ENCODE assay signal across 8 mouse cellular contexts in the genomic region with DNA sequence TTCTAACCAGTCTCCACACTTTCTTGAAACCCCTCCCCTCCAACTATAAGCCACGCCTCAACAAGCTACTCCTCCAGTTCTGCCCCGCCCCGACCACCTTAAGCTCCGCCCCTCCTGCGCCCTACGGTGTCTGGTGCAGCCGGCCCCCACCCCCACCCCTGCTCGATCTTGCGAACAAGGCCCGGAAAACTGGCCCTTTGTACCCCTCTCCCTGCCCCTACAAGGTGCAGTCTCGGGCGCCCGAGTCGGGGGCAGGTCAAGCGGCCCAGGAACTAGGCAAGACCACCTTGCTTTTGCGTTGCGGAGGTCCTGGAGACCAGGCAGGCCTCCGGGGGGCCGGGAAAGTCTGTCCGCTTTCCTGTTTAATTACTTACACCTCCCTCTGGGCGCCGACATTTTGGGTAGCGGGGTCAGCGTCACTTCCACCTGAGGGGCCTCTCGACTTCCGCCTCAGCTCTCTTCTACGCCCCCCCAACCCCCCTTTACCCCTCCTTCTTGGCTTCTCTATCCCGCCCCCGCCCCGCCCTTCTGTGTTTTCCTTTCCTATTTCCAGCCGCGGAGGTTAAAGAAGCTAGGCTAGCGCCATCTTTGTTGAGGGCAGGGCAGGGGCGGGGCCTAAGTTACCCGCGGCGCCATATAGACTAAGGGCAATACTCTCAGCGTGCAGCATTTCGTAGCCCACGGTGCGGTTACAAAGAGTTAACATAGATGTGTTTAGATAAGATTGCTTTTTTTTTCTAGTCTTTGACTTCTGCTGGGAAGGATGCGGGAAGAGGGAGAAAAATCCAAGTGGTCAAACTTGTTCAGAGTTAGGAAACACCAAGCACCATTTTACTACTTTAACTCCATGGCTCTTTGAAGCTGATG. TPM values are rescaled to one million over a fixed set of nuclear protein-coding genes. Genes with fewer than 3 reads are reported as not detected.
A peak's percentile ranks its signal among the peaks of the same experiment; 100 is the strongest.
DNase-seq lines count a peak whose midpoint lies in the region; ATAC-seq lines count a peak whose summit lies in the region.

A gene (plus strand): TSS at position 165 of the 867 bp plus-strand sequence.
A gene (minus strand): TSS at position 447 of the 867 bp plus-strand sequence.

- DNase-seq in adipocyte (ENCODE audit: low spot score): peak; percentile 96
- peak; percentile 94 for DNase-seq in embryo, embryonic 10 days (ENCODE audit: low spot score)
- peak; percentile 97 for DNase-seq in gastrocnemius, postnatal 10 days
- DNase-seq in induced T-regulatory cell, adult 2 months (ENCODE audit: low read depth): peak; percentile 100
- peak; percentile 91 to 98 for DNase-seq in left cerebral cortex, adult 9 months (ENCODE audit: low spot score in 2 of 2)
- peak; percentile 94 for DNase-seq in right cerebral cortex, postnatal 14 days
- DNase-seq in urinary bladder, postnatal 36 days (ENCODE audit: low spot score in 2 of 2): peak; percentile 97 to 98

- peak; percentile 67 for ATAC-seq in megakaryocyte progenitor cell, adult 5-6 weeks (replicated peaks; ENCODE audit: poor library complexity)

RNA-seq across cellular contexts. Expression of the first gene that starts in this region (rescaled TPM):
- total RNA-seq in gastrocnemius, postnatal 10 days (2021): 1 to 10 TPM; 6.9 to 8.0 TPM
- 11.0 and 13.0 TPM in 2 replicates for total RNA-seq in megakaryocyte progenitor cell, adult 5-6 weeks (2015)
- 5.5 and 7.4 TPM in 2 replicates for total RNA-seq in megakaryocyte progenitor cell, adult 5-6 weeks (2017)

RNA-seq across cellular contexts. Expression of the second gene that starts in this region (rescaled TPM):
- 10 to 100 TPM; 16.4 to 20.0 TPM for total RNA-seq in gastrocnemius, postnatal 10 days (2021)
- 35.6 and 39.2 TPM in 2 replicates for total RNA-seq in megakaryocyte progenitor cell, adult 5-6 weeks (2015)
- 17.7 and 24.0 TPM in 2 replicates for total RNA-seq in megakaryocyte progenitor cell, adult 5-6 weeks (2017)

Comparison
In these comparisons a context has a peak if more than half of its experiments do, and no peak if none do; other contexts are left out.
1. Peak in every context shown above with its lines: DNase-seq and ATAC-seq.